Mouse (Mus musculus) heart, adult 2 months (tissue): ENCODE measurements at regions not wholly inside any gene's neighbourhood (a gene's known extent, or its start where the extent isn't known, plus 50 kb on each side); places are given as distances from the start of the nearest gene placed in this dataset.

ENCODE experiments used
- CTCF ChIP-seq: fragments of 200-600 bp; IDR thresholded peaks from 2 replicates; pipeline ENCODE4 v1.8.1; 2022; ENCODE audit warnings: antibody characterized with exemption, mild to moderate bottlenecking, moderate library complexity
- EP300 ChIP-seq: fragments of 200-500 bp; IDR thresholded peaks from 2 replicates; pipeline ENCODE4 v1.6.1; 2011; ENCODE audit warnings: low read depth, low read length, control low read depth; ENCODE audit not compliant: insufficient read depth
- POLR2A ChIP-seq: fragments of 200-500 bp; IDR thresholded peaks from 2 replicates; pipeline ENCODE4 v1.6.1; 2011; ENCODE audit warnings: mild to moderate bottlenecking, low read depth, low read length, control low read depth; ENCODE audit not compliant: insufficient read depth

- no peak for TF ChIP-seq CTCF
- no peak for TF ChIP-seq EP300
- no peak for TF ChIP-seq POLR2A
These were observed 97.3 kb upstream of the Ngly1 start for GRCm38 (mm10) chr14:16151815-16152214.
